Mouse (Mus musculus): ENCODE measurements around the gene LTO1. TPM values are rescaled to one million over a fixed set of nuclear protein-coding genes. Genes with fewer than 3 reads are reported as not detected.
A peak's percentile ranks its signal among the peaks of the same experiment; 100 is the strongest.

Gene LTO1
- polyA plus RNA-seq (2012; rRNA removed), result 19.0 and 19.8 TPM in 2 replicates

DNA sequence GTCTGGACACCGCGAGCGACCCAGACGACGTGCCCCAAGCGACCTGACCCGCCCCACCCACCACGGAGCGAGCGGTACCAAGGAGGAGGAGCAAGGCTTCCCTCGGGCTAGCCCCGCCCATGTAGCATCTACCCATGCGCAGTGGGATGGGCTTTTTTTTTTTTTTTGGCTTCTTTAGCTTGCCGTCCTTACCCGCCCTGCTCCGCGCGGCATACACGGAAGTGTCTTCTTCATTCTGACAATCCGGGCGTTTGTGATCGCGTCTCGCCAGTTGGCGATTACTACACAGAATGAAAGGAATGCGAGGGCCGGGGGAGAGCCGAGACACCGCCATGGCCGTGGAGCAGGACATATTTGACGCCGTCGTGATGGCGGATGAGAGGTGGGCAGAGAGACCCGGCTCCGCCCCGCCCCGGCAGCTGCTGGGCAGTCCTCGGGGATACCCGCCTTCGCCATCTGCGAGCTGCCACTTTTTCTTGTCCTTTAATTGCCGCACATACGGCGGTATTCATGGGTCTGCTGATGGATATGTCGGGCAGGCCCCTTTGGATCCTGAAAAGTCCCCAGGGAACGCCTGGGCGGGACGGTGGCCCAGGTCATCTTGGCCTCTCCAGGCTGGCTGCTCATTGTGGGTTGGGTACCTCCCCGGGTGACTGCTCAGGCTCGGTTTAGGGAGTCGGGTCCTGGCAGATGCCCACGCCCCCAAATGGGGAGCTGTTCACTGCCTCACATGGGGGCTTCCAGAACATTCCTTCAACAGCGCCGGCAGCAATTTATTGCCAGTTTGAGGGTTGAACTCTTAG lies at the start of gene LTO1:
LTO1 (plus strand) TSS at position 153 of the 803 bp plus-strand sequence.
- TF ChIP-seq CTCF (conservative IDR thresholded peaks at IDR 0.05; ENCODE audit: insufficient read depth, insufficient read length, low read depth, low read length), result no peak
- TF ChIP-seq POLR2A (IDR thresholded peaks at IDR 0.05; ENCODE audit: low read depth, low read length), result no peak
- peak within 1 kb of the TSS; percentile 70 for H3K27ac ChIP-seq (ENCODE audit: insufficient read depth, low read depth, low read length)
- under 1% methylated on average over 55 of the region's 55 CpGs for WGBS
- H3K27me3 ChIP-seq (replicated peaks; ENCODE audit: control insufficient read depth, insufficient read depth, low read length), result no peaks in the 10 kb centered on the region
- H3K36me3 ChIP-seq (ENCODE audit: control insufficient read depth, insufficient read depth, low read length), result no peaks in the 10 kb centered on the region
- H3K4me1 ChIP-seq (ENCODE audit: control insufficient read depth, insufficient read depth, low read length), result no peaks in the 10 kb centered on the region; the same call in 1 of the 2 replicates
- H3K4me3 ChIP-seq (ENCODE audit: insufficient read depth, low read depth, low read length), result peak within 1 kb of the TSS; percentile 93
- peak; percentile 95 for DNase-seq

DNA sequence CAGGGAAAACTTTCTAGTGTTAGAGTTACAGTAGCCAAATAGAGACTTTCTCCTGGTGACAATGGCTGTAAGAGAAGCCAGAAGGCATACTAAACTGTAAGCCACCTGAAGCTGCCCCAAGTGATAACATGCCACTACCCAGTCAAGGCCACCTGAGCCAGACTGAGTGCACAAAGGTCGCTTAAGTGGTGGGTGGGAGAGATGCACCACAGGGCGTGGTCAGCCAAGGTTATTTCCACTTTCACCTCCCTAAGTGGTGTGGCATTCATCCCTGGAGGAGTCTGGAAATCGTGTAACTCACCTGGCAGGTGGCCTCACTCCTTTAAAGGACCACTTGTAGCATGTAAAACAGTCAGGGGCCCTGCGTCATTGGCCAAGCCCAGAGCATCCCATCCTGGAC lies 47.7 kb upstream of the LTO1 start:
- no peaks in the 10 kb centered on the region for H3K4me1 ChIP-seq (ENCODE audit: control insufficient read depth, insufficient read depth, low read length)
- no peak overlapping the region for H3K4me3 ChIP-seq (ENCODE audit: insufficient read depth, low read depth, low read length)
- H3K36me3 ChIP-seq (ENCODE audit: control insufficient read depth, insufficient read depth, low read length), result no peaks in the 10 kb centered on the region
- TF ChIP-seq CTCF (conservative IDR thresholded peaks at IDR 0.05; ENCODE audit: insufficient read depth, insufficient read length, low read depth, low read length) (no peak), POLR2A (IDR thresholded peaks at IDR 0.05; ENCODE audit: low read depth, low read length) (no peak)
- H3K27me3 ChIP-seq (replicated peaks; ENCODE audit: control insufficient read depth, insufficient read depth, low read length), result peaks cover under 1% of the 10 kb centered on the region; the same call in 1 of the 2 replicates
- no peak overlapping the region for H3K27ac ChIP-seq (ENCODE audit: insufficient read depth, low read depth, low read length)
- WGBS, result 67% methylated on average over 4 of the region's 4 CpGs
- no peak for DNase-seq

DNA sequence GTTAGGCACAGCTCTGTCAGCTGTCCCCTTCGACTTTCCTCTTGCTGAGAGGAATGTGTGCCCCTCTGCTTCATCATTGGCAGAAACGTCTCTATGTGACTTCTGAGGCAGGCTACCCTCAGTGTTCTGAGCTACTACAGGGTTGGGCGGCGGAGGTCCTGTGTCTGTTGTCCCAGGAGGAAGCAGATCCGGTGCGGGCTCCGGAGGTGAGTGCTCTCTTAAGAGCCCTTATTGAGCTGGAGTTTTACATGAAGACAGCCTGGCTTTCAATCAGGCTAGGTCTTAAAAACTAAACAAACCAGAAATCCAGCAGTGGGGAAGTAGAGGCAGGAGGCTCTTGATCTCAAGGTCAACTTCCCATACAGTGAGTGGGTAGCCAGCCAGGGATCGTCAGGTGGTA lies 47.3 kb upstream of the LTO1 start:
- H3K27ac ChIP-seq (ENCODE audit: insufficient read depth, low read depth, low read length), result no peak overlapping the region
- H3K4me3 ChIP-seq (ENCODE audit: insufficient read depth, low read depth, low read length), result no peak overlapping the region
- no peak for DNase-seq
- H3K36me3 ChIP-seq (ENCODE audit: control insufficient read depth, insufficient read depth, low read length), result no peaks in the 10 kb centered on the region
- no peak for TF ChIP-seq POLR2A (IDR thresholded peaks at IDR 0.05; ENCODE audit: low read depth, low read length)
- TF ChIP-seq CTCF (conservative IDR thresholded peaks at IDR 0.05; ENCODE audit: insufficient read depth, insufficient read length, low read depth, low read length), result no peak
- H3K27me3 ChIP-seq (replicated peaks; ENCODE audit: control insufficient read depth, insufficient read depth, low read length), result no peaks in the 10 kb centered on the region
- H3K4me1 ChIP-seq (ENCODE audit: control insufficient read depth, insufficient read depth, low read length), result no peaks in the 10 kb centered on the region
- 81% methylated on average over 8 of the region's 8 CpGs for WGBS

DNA sequence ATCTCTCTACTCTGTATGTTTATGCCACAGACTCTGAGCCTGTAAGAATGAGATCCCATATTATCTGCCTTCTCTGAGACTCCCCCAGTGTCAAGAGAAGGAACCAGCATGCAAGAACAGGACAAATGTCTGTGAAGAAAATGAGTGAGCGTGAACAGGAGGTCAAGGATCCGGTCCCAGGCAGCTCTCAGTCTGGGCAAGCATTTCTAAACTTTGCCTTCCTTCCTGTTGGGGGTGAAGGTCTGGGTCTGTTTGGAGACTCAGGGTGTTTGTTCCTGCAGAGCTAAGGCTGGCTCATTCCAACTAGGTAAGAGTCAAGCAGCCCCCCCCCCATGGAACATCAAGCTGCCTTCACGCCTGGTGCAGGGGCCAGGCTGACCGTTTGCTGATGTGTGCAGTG lies 42.5 kb upstream of the LTO1 start:
- Histone ChIP-seq H3K4me1 (ENCODE audit: control insufficient read depth, insufficient read depth, low read length) (no peaks in the 10 kb centered on the region), H3K27ac (ENCODE audit: insufficient read depth, low read depth, low read length) (no peak overlapping the region), H3K36me3 (ENCODE audit: control insufficient read depth, insufficient read depth, low read length) (no peaks in the 10 kb centered on the region), H3K4me3 (ENCODE audit: insufficient read depth, low read depth, low read length) (no peak overlapping the region), H3K27me3 (replicated peaks; ENCODE audit: control insufficient read depth, insufficient read depth, low read length) (no peaks in the 10 kb centered on the region)
- no peak for DNase-seq
- 66% methylated on average over 4 of the region's 4 CpGs for WGBS
- TF ChIP-seq CTCF (conservative IDR thresholded peaks at IDR 0.05; ENCODE audit: insufficient read depth, insufficient read length, low read depth, low read length), result no peak
- TF ChIP-seq POLR2A (IDR thresholded peaks at IDR 0.05; ENCODE audit: low read depth, low read length), result no peak

DNA sequence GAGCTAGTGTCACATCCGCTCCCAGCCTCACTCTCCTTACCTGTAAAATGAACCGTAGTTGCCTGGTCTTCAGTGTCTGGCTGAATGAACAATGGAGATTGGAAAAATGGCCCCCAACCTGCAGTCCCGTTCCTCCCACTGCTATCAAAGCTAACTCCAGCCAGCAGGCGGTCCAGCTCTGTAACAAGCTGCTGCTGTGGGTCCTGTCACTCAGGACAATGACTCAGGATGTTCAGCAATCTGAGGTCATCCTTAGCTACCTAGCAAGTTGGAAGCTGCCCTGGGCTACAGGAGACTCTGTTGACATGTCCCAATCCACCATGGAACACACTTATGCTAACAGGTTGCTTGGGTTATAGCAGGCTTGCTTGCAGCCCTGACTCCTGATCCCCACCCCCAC lies 41.7 kb upstream of the LTO1 start:
- TF ChIP-seq POLR2A (IDR thresholded peaks at IDR 0.05; ENCODE audit: low read depth, low read length) (no peak), CTCF (conservative IDR thresholded peaks at IDR 0.05; ENCODE audit: insufficient read depth, insufficient read length, low read depth, low read length) (no peak)
- no peak overlapping the region for H3K4me3 ChIP-seq (ENCODE audit: insufficient read depth, low read depth, low read length)
- H3K36me3 ChIP-seq (ENCODE audit: control insufficient read depth, insufficient read depth, low read length), result no peaks in the 10 kb centered on the region
- no peak for DNase-seq
- H3K27me3 ChIP-seq (replicated peaks; ENCODE audit: control insufficient read depth, insufficient read depth, low read length), result no peaks in the 10 kb centered on the region
- no peak overlapping the region for H3K27ac ChIP-seq (ENCODE audit: insufficient read depth, low read depth, low read length)
- H3K4me1 ChIP-seq (ENCODE audit: control insufficient read depth, insufficient read depth, low read length), result no peaks in the 10 kb centered on the region
- WGBS, result 85% methylated on average over 4 of the region's 4 CpGs

DNA sequence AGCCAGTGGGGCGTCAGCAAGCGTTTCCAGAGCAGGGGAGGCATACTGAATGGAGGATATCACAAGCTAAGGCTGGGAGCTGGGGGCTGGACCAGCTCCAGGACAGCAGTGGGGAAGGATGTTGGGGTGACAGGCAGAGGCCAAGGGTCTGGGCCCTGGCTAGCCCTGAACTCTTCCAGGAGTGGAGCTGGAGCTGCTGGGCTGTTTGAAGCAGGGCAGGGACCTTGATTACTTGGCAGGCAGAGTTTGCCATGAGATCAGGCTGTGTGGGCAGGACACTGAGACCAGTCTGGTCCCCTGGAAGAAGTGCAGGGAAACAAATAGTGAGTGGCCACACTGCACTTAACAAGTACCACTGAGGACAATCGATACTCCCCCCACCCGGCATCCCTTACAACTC lies 40.7 kb upstream of the LTO1 start:
- no peaks in the 10 kb centered on the region for H3K4me1 ChIP-seq (ENCODE audit: control insufficient read depth, insufficient read depth, low read length)
- no peak overlapping the region for H3K4me3 ChIP-seq (ENCODE audit: insufficient read depth, low read depth, low read length)
- no peaks in the 10 kb centered on the region for H3K36me3 ChIP-seq (ENCODE audit: control insufficient read depth, insufficient read depth, low read length)
- no peaks in the 10 kb centered on the region for H3K27me3 ChIP-seq (replicated peaks; ENCODE audit: control insufficient read depth, insufficient read depth, low read length)
- TF ChIP-seq CTCF (conservative IDR thresholded peaks at IDR 0.05; ENCODE audit: insufficient read depth, insufficient read length, low read depth, low read length) (no peak), POLR2A (IDR thresholded peaks at IDR 0.05; ENCODE audit: low read depth, low read length) (no peak)
- 68% methylated on average over 4 of the region's 4 CpGs for WGBS
- DNase-seq, result no peak
- no peak overlapping the region for H3K27ac ChIP-seq (ENCODE audit: insufficient read depth, low read depth, low read length)

DNA sequence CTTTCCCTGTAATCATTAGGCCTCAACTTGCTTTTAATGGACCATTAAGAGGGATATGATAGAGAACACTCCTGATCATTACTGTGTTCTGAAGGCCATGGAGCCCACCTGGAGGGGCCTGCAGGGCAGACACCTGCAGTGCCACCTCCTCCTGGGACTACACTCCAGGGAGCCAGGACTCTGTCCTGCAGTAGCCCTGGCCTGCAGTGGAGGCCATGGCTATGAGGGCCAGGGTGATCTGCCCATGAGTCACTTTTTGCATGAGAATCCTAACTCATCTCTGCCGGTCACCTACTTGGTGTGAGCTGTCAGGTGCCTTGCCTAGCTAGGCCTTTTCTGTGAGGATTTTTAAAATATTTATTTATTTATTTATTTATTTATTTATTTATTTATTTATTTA lies 36.5 kb upstream of the LTO1 start:
- Histone ChIP-seq H3K27me3 (replicated peaks; ENCODE audit: control insufficient read depth, insufficient read depth, low read length) (no peaks in the 10 kb centered on the region), H3K4me1 (ENCODE audit: control insufficient read depth, insufficient read depth, low read length) (no peaks in the 10 kb centered on the region), H3K36me3 (ENCODE audit: control insufficient read depth, insufficient read depth, low read length) (no peaks in the 10 kb centered on the region), H3K27ac (ENCODE audit: insufficient read depth, low read depth, low read length) (no peak overlapping the region), H3K4me3 (ENCODE audit: insufficient read depth, low read depth, low read length) (no peak overlapping the region)
- no peak for DNase-seq
- WGBS, result 100% methylated on average over 1 of the region's 1 CpGs
- TF ChIP-seq CTCF (conservative IDR thresholded peaks at IDR 0.05; ENCODE audit: insufficient read depth, insufficient read length, low read depth, low read length) (no peak), POLR2A (IDR thresholded peaks at IDR 0.05; ENCODE audit: low read depth, low read length) (no peak)
